Mouse (Mus musculus) stomach, embryonic 16.5 days (tissue): Measurements from ENCODE around the gene Psg29. TPM values are rescaled to one million over a fixed set of nuclear protein-coding genes. Genes with fewer than 3 reads are reported as not detected.

Experiments used
- ATAC-seq: fragments of 200-750 bp; cut with Nextera tagmentation; 2 replicates; pipeline ENCODE4 v1.8.0; 2017; ENCODE audit warnings: moderate number of reproducible peaks, moderate TSS enrichment; ENCODE audit not compliant: insufficient read depth, low FRiP score
- H3K27ac ChIP-seq: fragments of 300-500 bp; sonication (generic); 2 replicates; pipeline ENCODE4 v1.5.1; 2014; ENCODE audit warnings: low read length
- H3K27me3 ChIP-seq: fragments of 300-500 bp; sonication (generic); 2 replicates; pipeline ENCODE4 v1.6.1; 2014; ENCODE audit warnings: low read length, control low read depth, mixed read lengths; ENCODE audit not compliant: control insufficient read depth, insufficient read depth
- H3K36me3 ChIP-seq: fragments of 300-500 bp; sonication (generic); 2 replicates; pipeline ENCODE4 v1.6.1; 2014; ENCODE audit warnings: low read length; ENCODE audit not compliant: control insufficient read depth, insufficient read depth
- H3K4me1 ChIP-seq: fragments of 300-500 bp; sonication (generic); 2 replicates; pipeline ENCODE4 v1.6.1; 2014; ENCODE audit warnings: low read length, control low read depth, mixed read lengths; ENCODE audit not compliant: control insufficient read depth, insufficient read depth
- H3K4me2 ChIP-seq: fragments of 300-500 bp; sonication (generic); 2 replicates; pipeline ENCODE4 v1.6.1; 2014; ENCODE audit warnings: low read depth, low read length, mixed read lengths
- H3K4me3 ChIP-seq: fragments of 300-500 bp; sonication (generic); replicated peaks from 2 replicates; pipeline ENCODE4 v1.5.1; 2014; ENCODE audit warnings: mild to moderate bottlenecking, low read length
- H3K9ac ChIP-seq: fragments of 300-500 bp; sonication (generic); 2 replicates; pipeline ENCODE4 v1.6.1; 2014; ENCODE audit warnings: low read length
- H3K9me3 ChIP-seq: fragments of 300-500 bp; sonication (generic); replicated peaks from 2 replicates; pipeline ENCODE4 v1.6.1; 2016; ENCODE audit warnings: low read length, control low read depth; ENCODE audit not compliant: control insufficient read depth
- WGBS: fragments of 180-500 bp; shearing (Covaris S2); extraction: QIAGEN DNeasy Blood & Tissue Kit; methylation state at CpG from one replicate; pipeline ENCODE4 v1.1.7; 2014; 5-methylcytosine and 5-hydroxymethylcytosine counted together
- polyA plus RNA-seq: library from polyadenylated mRNA; unstranded; fragments of >200 nt; fragmentation: Nextera tagmentation; extraction: Ambion mirVana; gene quantifications from 2 replicates; pipeline ENCODE4 v1.2.1, GENCODE M21; 2015

The Psg29 gene
- not detected in 2 replicates for polyA plus RNA-seq

- H3K4me1 ChIP-seq = no peaks in the 10 kb centered on the region
- no peak within 1 kb of the TSS for H3K4me2 ChIP-seq
- no peak within 1 kb of the TSS for H3K9ac ChIP-seq
- no peaks in the 10 kb centered on the region for H3K9me3 ChIP-seq
- H3K27ac ChIP-seq = no peak within 1 kb of the TSS
- H3K27me3 ChIP-seq = no peaks in the 10 kb centered on the region
- no peaks in the 10 kb centered on the region for H3K36me3 ChIP-seq
- ATAC-seq = no peak
- no peak within 1 kb of the TSS for H3K4me3 ChIP-seq
These were observed at the start of gene Psg29 for GRCm38 (mm10) chr7:17203177-17203576. Gene Psg29, plus strand, starts transcription at chr7:17203477.

- H3K9ac ChIP-seq = no peak overlapping the region
- ATAC-seq = no peak
- no peak overlapping the region for H3K4me2 ChIP-seq
- no peaks in the 10 kb centered on the region for H3K27me3 ChIP-seq
- H3K4me1 ChIP-seq = no peaks in the 10 kb centered on the region
- H3K4me3 ChIP-seq = no peak overlapping the region
- H3K36me3 ChIP-seq = no peaks in the 10 kb centered on the region
- no peak overlapping the region for H3K27ac ChIP-seq
- 31% methylated on average over 2 of the region's 2 CpGs for WGBS
- no peaks in the 10 kb centered on the region for H3K9me3 ChIP-seq
These were observed 47.6 kb upstream of the Psg29 start for GRCm38 (mm10) chr7:17155634-17156033.

- ATAC-seq = no peak
- no peak overlapping the region for H3K27ac ChIP-seq
- H3K27me3 ChIP-seq = no peaks in the 10 kb centered on the region
- 60% methylated on average over 3 of the region's 3 CpGs for WGBS
- no peaks in the 10 kb centered on the region for H3K36me3 ChIP-seq
- no peak overlapping the region for H3K9ac ChIP-seq
- H3K9me3 ChIP-seq = no peaks in the 10 kb centered on the region
- H3K4me3 ChIP-seq = no peak overlapping the region
- no peak overlapping the region for H3K4me2 ChIP-seq
- H3K4me1 ChIP-seq = no peaks in the 10 kb centered on the region
These were observed 46.2 kb upstream of the Psg29 start for GRCm38 (mm10) chr7:17156885-17157677.

GRCm38 (mm10) chr7:17159011-17159410, 44.3 kb upstream of the Psg29 start:
- 74% methylated on average over 7 of the region's 7 CpGs for WGBS
- Histone ChIP-seq H3K27me3 (no peaks in the 10 kb centered on the region), H3K4me2 (no peak overlapping the region), H3K27ac (no peak overlapping the region), H3K4me1 (no peaks in the 10 kb centered on the region), H3K9me3 (no peaks in the 10 kb centered on the region), H3K9ac (no peak overlapping the region), H3K36me3 (no peaks in the 10 kb centered on the region), H3K4me3 (no peak overlapping the region)
- ATAC-seq = no peak

- WGBS = 84% methylated on average over 4 of the region's 4 CpGs
- no peak for ATAC-seq
- H3K36me3 ChIP-seq = no peaks in the 10 kb centered on the region
- no peak overlapping the region for H3K9ac ChIP-seq
- H3K4me2 ChIP-seq = no peak overlapping the region
- no peaks in the 10 kb centered on the region for H3K9me3 ChIP-seq
- H3K4me1 ChIP-seq = no peaks in the 10 kb centered on the region
- no peak overlapping the region for H3K4me3 ChIP-seq
- no peaks in the 10 kb centered on the region for H3K27me3 ChIP-seq
- no peak overlapping the region for H3K27ac ChIP-seq
These were observed 31.4 kb upstream of the Psg29 start for GRCm38 (mm10) chr7:17171827-17172226.

- WGBS = 68% methylated on average over 3 of the region's 3 CpGs
- Histone ChIP-seq H3K27me3 (no peaks in the 10 kb centered on the region), H3K4me1 (no peaks in the 10 kb centered on the region), H3K4me3 (no peak overlapping the region), H3K36me3 (no peaks in the 10 kb centered on the region), H3K27ac (no peak overlapping the region), H3K4me2 (no peak overlapping the region), H3K9me3 (no peaks in the 10 kb centered on the region), H3K9ac (no peak overlapping the region)
- no peak for ATAC-seq
These were observed 2.4 kb downstream of the Psg29 start for GRCm38 (mm10) chr7:17205530-17206184.

Other genes with a start within 250 kb of the Psg29 start
- gene Pnmal1, start 243.8 kb upstream of the Psg29 start, polyA plus RNA-seq = 3.2 and 3.4 TPM in 2 replicates
- 0.25 and 0.35 TPM in 2 replicates for gene Gm42372, start 220.4 kb upstream of the Psg29 start, polyA plus RNA-seq
- 40.4 and 45.1 TPM in 2 replicates for gene Ccdc8, start 210.8 kb upstream of the Psg29 start, polyA plus RNA-seq
- 87.9 and 95.6 TPM in 2 replicates for gene Ppp5c, start 175.6 kb upstream of the Psg29 start, polyA plus RNA-seq
- gene Hif3a, start 141.1 kb upstream of the Psg29 start, polyA plus RNA-seq = 49.6 and 60.1 TPM in 2 replicates
- gene Psg16, start 129.4 kb upstream of the Psg29 start, polyA plus RNA-seq = 0.46 and 0.77 TPM in 2 replicates
- not detected in 2 replicates for gene Ceacam3, start 53.2 kb upstream of the Psg29 start, polyA plus RNA-seq